Mouse (Mus musculus) spleen, postnatal 0 days (tissue): ENCODE results near the gene Tmem184c. TPM values are rescaled to one million over a fixed set of nuclear protein-coding genes. Genes with fewer than 3 reads are reported as not detected.

ENCODE experiments used
- polyA plus RNA-seq: library from polyadenylated mRNA; unstranded; fragments of >200 nt; fragmentation: Nextera tagmentation; extraction: Ambion mirVana; gene quantifications from 2 replicates; pipeline ENCODE4 v1.2.1, GENCODE M21; 2015

The Tmem184c gene
- 7.8 and 9.6 TPM in 2 replicates for polyA plus RNA-seq

GRCm38 (mm10) chr8:77610374-77610969, at the start of gene Tmem184c:
Gene Tmem184c (minus strand): TSS chr8:77610698.

GRCm38 (mm10) chr8:77549121-77549706, 61.3 kb downstream of the Tmem184c start, which contains the start of gene Prmt9:
Gene Prmt9 (plus strand): TSS chr8:77549397.

Other genes with a start within 250 kb of the Tmem184c start
- gene Arhgap10, start 92.7 kb downstream of the Tmem184c start, polyA plus RNA-seq, result 5.7 and 7.2 TPM in 2 replicates
- gene Prmt9, start 61.3 kb downstream of the Tmem184c start, polyA plus RNA-seq, result 10.6 and 11.8 TPM in 2 replicates
- 3.5 and 5.3 TPM in 2 replicates for gene Ednra, start 113.8 kb upstream of the Tmem184c start, polyA plus RNA-seq